Mouse (Mus musculus) thymus, adult 2 months (tissue): ENCODE results near the gene D17H6S53E.

Source experiments
- CTCF ChIP-seq: fragments of 200-500 bp; IDR thresholded peaks from 2 replicates; pipeline ENCODE4 v1.5.1; 2012; ENCODE audit warnings: mild to moderate bottlenecking, control low read depth, low read length, moderate library complexity, borderline replicate concordance; ENCODE audit not compliant: control insufficient read depth, poor library complexity, insufficient read depth; ENCODE audit errors: extremely low read depth
- POLR2A ChIP-seq: fragments of 200-500 bp; IDR thresholded peaks from 2 replicates; pipeline ENCODE4 v1.6.1; 2012; ENCODE audit warnings: mild to moderate bottlenecking, low read length, control low read depth, moderate library complexity; ENCODE audit not compliant: control insufficient read depth, poor library complexity, insufficient read depth; ENCODE audit errors: extremely low read depth

DNA sequence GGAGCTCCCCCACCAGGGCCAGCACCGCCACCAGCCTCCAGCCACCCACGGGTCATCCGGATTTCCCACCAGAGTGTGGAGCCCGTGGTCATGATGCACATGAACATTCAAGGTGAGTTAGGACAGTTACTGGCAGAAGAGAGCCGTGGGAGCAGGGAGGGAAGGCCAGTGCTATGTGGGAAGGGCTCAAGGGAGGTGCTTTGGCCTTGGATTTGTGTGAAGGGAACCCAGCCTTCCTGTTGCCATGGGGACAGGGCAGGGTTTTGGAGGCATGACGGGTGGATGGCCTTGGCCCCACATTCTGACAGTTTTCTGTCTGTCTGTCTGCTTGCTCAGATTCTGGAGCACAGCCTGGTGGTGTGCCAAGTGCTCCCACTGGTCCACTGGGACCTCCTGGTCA lies 15.8 kb downstream of the D17H6S53E start:
- TF ChIP-seq CTCF (no peak), POLR2A (no peak)
